Mouse (Mus musculus) lung, postnatal 0 days (tissue): Measurements from ENCODE around the gene Nrap. TPM values are rescaled to one million over a fixed set of nuclear protein-coding genes. Genes with fewer than 3 reads are reported as not detected.

Source experiments
- ATAC-seq: fragments of 200-750 bp; cut with Nextera tagmentation; 2 replicates; pipeline ENCODE4 v1.8.0; 2017; ENCODE audit warnings: moderate library complexity
- DNase-seq: peaks from one replicate; pipeline ENCODE4 v3.0.0-alpha.2; 2016; ENCODE audit warnings: low spot score
- H3K27ac ChIP-seq: fragments of 300-500 bp; sonication (generic); 2 replicates; pipeline ENCODE4 v1.5.1; 2014; ENCODE audit warnings: antibody characterized with exemption, mild to moderate bottlenecking, low read length, mixed read lengths
- H3K27me3 ChIP-seq: fragments of 300-500 bp; sonication (generic); replicated peaks from 2 replicates; pipeline ENCODE4 v1.6.1; 2014; ENCODE audit warnings: low read length, mixed read lengths; ENCODE audit not compliant: insufficient read depth
- H3K36me3 ChIP-seq: fragments of 300-500 bp; sonication (generic); 2 replicates; pipeline ENCODE4 v1.6.1; 2014; ENCODE audit warnings: low read length, mixed read lengths; ENCODE audit not compliant: insufficient read depth
- H3K4me1 ChIP-seq: fragments of 300-500 bp; sonication (generic); 2 replicates; pipeline ENCODE4 v1.6.1; 2014; ENCODE audit warnings: antibody characterized with exemption, low read depth, low read length, mixed read lengths; ENCODE audit not compliant: insufficient read depth
- H3K4me2 ChIP-seq: fragments of 300-500 bp; sonication (generic); replicated peaks from 2 replicates; pipeline ENCODE4 v1.6.1; 2014; ENCODE audit warnings: low read depth, mild to moderate bottlenecking, low read length, moderate library complexity, mixed read lengths
- H3K4me3 ChIP-seq: fragments of 300-500 bp; sonication (generic); 2 replicates; pipeline ENCODE4 v1.5.1; 2014; ENCODE audit warnings: low read depth, low read length
- H3K9ac ChIP-seq: fragments of 300-500 bp; sonication (generic); replicated peaks from 2 replicates; pipeline ENCODE4 v1.6.1; 2014; ENCODE audit warnings: low read depth, mild to moderate bottlenecking
- H3K9me3 ChIP-seq: fragments of 300-500 bp; sonication (generic); 2 replicates; pipeline ENCODE4 v1.6.1; 2016; ENCODE audit warnings: low read length, mixed read lengths
- CTCF ChIP-seq: IDR thresholded peaks from 2 replicates; pipeline ENCODE4 v1.5.1; 2016; ENCODE audit warnings: antibody characterized with exemption, mild to moderate bottlenecking
- EP300 ChIP-seq: IDR thresholded peaks from 2 replicates; pipeline ENCODE4 v1.6.1; 2016; ENCODE audit warnings: antibody characterized with exemption, mild to moderate bottlenecking, control low read depth
- WGBS: fragments of 180-500 bp; shearing (Covaris S2); extraction: QIAGEN DNeasy Blood & Tissue Kit; methylation state at CpG from one replicate; pipeline ENCODE4 v1.1.7; 2014; 5-methylcytosine and 5-hydroxymethylcytosine counted together
- polyA plus RNA-seq: library from polyadenylated mRNA; unstranded; fragments of >200 nt; fragmentation: Nextera tagmentation; extraction: Ambion mirVana; gene quantifications from 2 replicates; pipeline ENCODE4 v1.2.1, GENCODE M21; 2015

The Nrap gene
- 0.53 and 0.62 TPM in 2 replicates for polyA plus RNA-seq

DNA sequence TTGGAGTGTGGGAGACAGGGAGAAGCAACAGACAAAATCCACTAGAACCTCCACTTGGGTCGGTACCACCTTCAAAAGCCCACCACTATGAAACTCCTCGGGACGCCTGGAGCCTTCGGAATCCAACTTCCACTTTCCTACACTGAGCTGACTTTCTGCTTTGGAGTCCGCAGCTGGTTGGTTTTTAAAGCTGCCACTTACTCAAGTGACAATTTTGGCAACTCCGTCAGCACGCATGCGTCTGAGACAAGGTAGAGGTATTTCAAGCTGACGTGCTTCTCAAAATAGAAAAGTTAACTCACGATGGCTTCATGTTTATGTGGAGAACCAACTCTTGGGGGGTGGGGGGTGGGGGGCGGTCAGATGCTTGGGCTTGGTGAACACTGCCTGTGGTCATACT lies at the start of gene Nrap:
Gene Nrap, minus strand, starts transcription at position 159 of the 400 bp plus-strand sequence.
- Histone ChIP-seq H3K27me3 (no peaks in the 10 kb centered on the region), H3K36me3 (no peaks in the 10 kb centered on the region), H3K4me1 (no peaks in the 10 kb centered on the region), H3K9me3 (no peaks in the 10 kb centered on the region), H3K4me2 (0 out of 2 replicates have a peak within 1 kb of the TSS, but pooled peaks have one; percentile 3), H3K4me3 (no peak within 1 kb of the TSS), H3K9ac (no peak within 1 kb of the TSS), H3K27ac (no peak within 1 kb of the TSS)
- no peak for TF ChIP-seq CTCF
- no peak for TF ChIP-seq EP300
- DNase-seq (no peak), ATAC-seq (no peak)
- 67% methylated on average over 11 of the region's 11 CpGs for WGBS

- no peak overlapping the region for H3K27ac ChIP-seq
- ATAC-seq (0 out of 2 replicates have a peak, but pooled peaks have one; percentile 55), DNase-seq (no peak)
- peaks cover 11% of the 10 kb centered on the region; the same call in 1 of the 2 replicates for H3K36me3 ChIP-seq
- TF ChIP-seq EP300 (no peak), CTCF (no peak)
- WGBS = 50% methylated on average over 6 of the region's 6 CpGs
- no peaks in the 10 kb centered on the region for H3K4me1 ChIP-seq
- no peak overlapping the region for H3K4me3 ChIP-seq
- no peak overlapping the region for H3K9ac ChIP-seq
- no peaks in the 10 kb centered on the region for H3K9me3 ChIP-seq
- no peak overlapping the region for H3K4me2 ChIP-seq
- no peaks in the 10 kb centered on the region for H3K27me3 ChIP-seq
These were observed 49.2 kb upstream of the Nrap start for GRCm38 (mm10) chr19:56439072-56439434.

GRCm38 (mm10) chr19:56438357-56439071 lies 48.7 kb upstream of the Nrap start:
- H3K27ac ChIP-seq = no peak overlapping the region
- DNase-seq (peak; percentile 51), ATAC-seq (peak; percentile 68)
- H3K9me3 ChIP-seq = no peaks in the 10 kb centered on the region
- H3K4me1 ChIP-seq = no peaks in the 10 kb centered on the region
- WGBS = 48% methylated on average over 7 of the region's 7 CpGs
- H3K4me3 ChIP-seq = no peak overlapping the region
- TF ChIP-seq EP300 = no peak
- TF ChIP-seq CTCF = no peak
- peaks cover 16% of the 10 kb centered on the region; the same call in 1 of the 2 replicates for H3K36me3 ChIP-seq
- no peaks in the 10 kb centered on the region for H3K27me3 ChIP-seq
- H3K9ac ChIP-seq = no peak overlapping the region
- no peak overlapping the region for H3K4me2 ChIP-seq

DNA sequence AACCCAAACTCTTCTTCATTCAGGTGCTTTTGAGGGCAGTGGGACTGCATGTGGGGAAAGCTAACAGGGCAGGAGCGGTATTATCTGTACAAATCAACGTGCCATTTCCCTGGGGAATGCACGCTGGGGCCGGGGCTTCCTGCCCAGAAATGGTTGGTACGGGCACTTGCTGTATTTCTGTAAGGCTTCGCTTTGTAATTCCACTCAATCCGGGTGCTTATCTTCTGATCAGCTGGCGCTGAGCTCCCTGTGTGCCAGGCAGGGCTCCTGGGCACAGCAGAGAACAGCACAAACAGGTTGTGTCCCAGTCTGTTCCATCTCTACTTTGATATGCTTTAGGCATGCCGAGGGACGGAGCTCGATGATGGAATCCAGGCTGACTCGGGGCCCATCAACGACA lies 46.5 kb upstream of the Nrap start:
- peaks cover 21% of the 10 kb centered on the region; the same call in 1 of the 2 replicates for H3K36me3 ChIP-seq
- no peak for DNase-seq
- no peak for TF ChIP-seq CTCF
- no peak for TF ChIP-seq EP300

GRCm38 (mm10) chr19:56433581-56433980 lies 43.7 kb upstream of the Nrap start:
- H3K27me3 ChIP-seq = no peaks in the 10 kb centered on the region
- H3K9ac ChIP-seq = no peak overlapping the region
- 89% methylated on average over 7 of the region's 7 CpGs for WGBS
- H3K36me3 ChIP-seq = peaks cover 21% of the 10 kb centered on the region; the same call in 1 of the 2 replicates
- H3K27ac ChIP-seq = no peak overlapping the region
- H3K9me3 ChIP-seq = no peaks in the 10 kb centered on the region
- ATAC-seq (no peak), DNase-seq (no peak)
- H3K4me1 ChIP-seq = no peaks in the 10 kb centered on the region
- H3K4me3 ChIP-seq = no peak overlapping the region
- no peak for TF ChIP-seq CTCF
- TF ChIP-seq EP300 = no peak
- no peak overlapping the region for H3K4me2 ChIP-seq

More for the DNA sequence above, 46.5 kb upstream of the Nrap start:
- no peaks in the 10 kb centered on the region for H3K9me3 ChIP-seq
- no peak overlapping the region for H3K9ac ChIP-seq
- H3K4me1 ChIP-seq = no peaks in the 10 kb centered on the region
- H3K4me3 ChIP-seq = no peak overlapping the region
- no peak for ATAC-seq
- no peaks in the 10 kb centered on the region for H3K27me3 ChIP-seq
- H3K27ac ChIP-seq = no peak overlapping the region
- WGBS = 85% methylated on average over 13 of the region's 13 CpGs
- no peak overlapping the region for H3K4me2 ChIP-seq

DNA sequence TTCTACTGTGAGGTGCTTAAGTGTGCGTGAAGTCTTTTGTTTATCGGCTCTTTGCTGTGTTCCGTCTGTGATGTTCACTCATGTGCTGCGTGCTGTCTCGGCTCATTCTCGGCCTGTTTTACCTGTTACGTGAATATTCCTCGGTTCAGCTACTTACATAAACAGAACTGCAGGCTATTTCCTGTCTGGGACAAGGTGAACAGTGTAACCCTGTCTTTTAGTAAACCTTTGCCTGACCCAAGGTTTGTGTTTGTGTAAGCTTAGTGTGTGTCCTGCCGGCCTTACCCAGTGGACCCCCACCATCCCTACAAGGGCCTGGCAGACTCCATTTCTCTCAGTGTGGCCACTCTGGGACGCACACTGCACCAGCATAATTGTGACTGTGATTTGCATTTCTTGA lies 42.9 kb upstream of the Nrap start:
- ATAC-seq (no peak), DNase-seq (no peak)

More for the DNA sequence above, 42.9 kb upstream of the Nrap start:
- H3K4me2 ChIP-seq = no peak overlapping the region
- no peaks in the 10 kb centered on the region for H3K27me3 ChIP-seq
- no peaks in the 10 kb centered on the region for H3K4me1 ChIP-seq
- H3K27ac ChIP-seq = no peak overlapping the region
- H3K9ac ChIP-seq = no peak overlapping the region
- H3K36me3 ChIP-seq = peaks cover 21% of the 10 kb centered on the region; the same call in 1 of the 2 replicates
- no peaks in the 10 kb centered on the region for H3K9me3 ChIP-seq
- no peak for TF ChIP-seq CTCF
- TF ChIP-seq EP300 = no peak
- no peak overlapping the region for H3K4me3 ChIP-seq
- WGBS = 64% methylated on average over 10 of the region's 10 CpGs
